Mouse (Mus musculus) heart, postnatal 10 days (tissue): Measurements from ENCODE around the gene Lipn. TPM values are rescaled to one million over a fixed set of nuclear protein-coding genes. Genes with fewer than 3 reads are reported as not detected.

Experiments
- DNase-seq, 2 experiments: peaks; one replicate each; pipeline ENCODE4 v3.0.0; 2021
- intact Hi-C: fragments of 180-260 bp; cut with DNase I; formaldehyde crosslinking; loops from one replicate; pipeline ENCODE4 v1.15.1; 2025
- total RNA-seq, 2 experiments: library from RNA; stranded (reverse); gene quantifications; 2 replicates each; pipeline ENCODE4 v1.2.3; 2021

The Lipn gene
- total RNA-seq = not detected

DNA sequence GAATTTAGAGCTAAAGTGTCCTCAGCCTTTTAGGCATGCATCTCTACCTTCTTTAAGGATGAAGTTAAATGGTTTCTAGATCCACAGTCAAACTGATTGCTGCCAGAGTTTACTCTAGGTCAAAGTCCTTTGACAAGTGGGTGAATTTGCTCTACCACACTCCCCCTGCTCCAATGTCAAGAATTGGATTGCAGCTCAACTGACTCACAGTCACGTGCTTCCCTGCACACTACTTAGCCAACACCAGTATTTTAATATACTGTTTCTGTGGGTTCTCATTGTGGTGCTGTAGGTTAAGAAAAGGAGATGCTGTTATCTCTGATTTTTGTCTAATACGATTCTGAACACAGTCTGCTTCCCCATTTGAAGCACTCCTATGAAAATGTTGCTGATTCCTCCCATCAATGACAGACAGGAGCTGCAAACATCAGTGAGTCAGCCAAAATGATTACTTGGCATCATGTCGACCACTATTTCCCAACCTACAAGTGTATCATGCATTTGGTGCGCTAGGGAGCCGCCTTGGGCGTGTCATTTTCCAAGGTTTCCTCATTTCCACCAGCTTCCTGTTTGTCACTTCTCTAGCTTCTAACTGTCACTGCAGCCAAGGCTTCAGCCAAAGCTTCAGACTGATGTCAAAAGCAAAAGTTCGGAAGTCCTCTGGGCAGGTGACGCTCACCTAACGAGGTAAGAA is at the start of gene Lipn:
Lipn (plus strand) TSS at position 580 of the 694 bp plus-strand sequence.
- DNase-seq = no peak
- intact Hi-C loops = no loop called here

GRCm38 (mm10) chr19:34021440-34022172 is 45.6 kb upstream of the Lipn start:
- intact Hi-C loops = loop anchor here (5.0 kb wide), 1 partner anchor 639 kb away; no protein-coding TSS in a partner anchor
- no peak for DNase-seq

- DNase-seq = peak in 1 of 2 experiments; percentile 8
- intact Hi-C loops = loop anchor here (5.0 kb wide), 1 partner anchor 640 kb away; no protein-coding TSS in a partner anchor
These were observed 44.4 kb upstream of the Lipn start for GRCm38 (mm10) chr19:34022759-34023158.

DNA sequence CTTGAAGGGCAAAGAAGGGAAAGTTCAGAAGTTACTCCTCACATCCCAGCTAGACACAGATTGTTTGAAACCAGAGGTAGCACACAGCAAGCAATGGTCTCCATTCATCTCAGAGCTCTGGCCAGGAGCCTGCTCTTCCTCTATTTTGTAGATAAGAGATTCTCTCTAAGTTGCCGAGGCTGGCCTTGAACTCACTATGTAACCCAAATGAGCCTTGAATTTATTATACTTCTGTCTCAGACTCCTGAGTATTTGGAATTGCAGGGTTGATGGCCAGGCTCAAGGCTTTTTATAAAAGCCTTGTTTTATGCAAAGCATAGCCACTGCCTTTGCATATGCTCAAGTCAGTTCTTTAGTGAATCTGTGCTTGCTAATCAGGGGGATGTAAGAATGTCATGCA is 27.4 kb upstream of the Lipn start:
- intact Hi-C loops = no loop called here
- no peak for DNase-seq

- DNase-seq = no peak
- intact Hi-C loops = no loop called here
These were observed 24.1 kb upstream of the Lipn start for GRCm38 (mm10) chr19:34043008-34043407.

DNA sequence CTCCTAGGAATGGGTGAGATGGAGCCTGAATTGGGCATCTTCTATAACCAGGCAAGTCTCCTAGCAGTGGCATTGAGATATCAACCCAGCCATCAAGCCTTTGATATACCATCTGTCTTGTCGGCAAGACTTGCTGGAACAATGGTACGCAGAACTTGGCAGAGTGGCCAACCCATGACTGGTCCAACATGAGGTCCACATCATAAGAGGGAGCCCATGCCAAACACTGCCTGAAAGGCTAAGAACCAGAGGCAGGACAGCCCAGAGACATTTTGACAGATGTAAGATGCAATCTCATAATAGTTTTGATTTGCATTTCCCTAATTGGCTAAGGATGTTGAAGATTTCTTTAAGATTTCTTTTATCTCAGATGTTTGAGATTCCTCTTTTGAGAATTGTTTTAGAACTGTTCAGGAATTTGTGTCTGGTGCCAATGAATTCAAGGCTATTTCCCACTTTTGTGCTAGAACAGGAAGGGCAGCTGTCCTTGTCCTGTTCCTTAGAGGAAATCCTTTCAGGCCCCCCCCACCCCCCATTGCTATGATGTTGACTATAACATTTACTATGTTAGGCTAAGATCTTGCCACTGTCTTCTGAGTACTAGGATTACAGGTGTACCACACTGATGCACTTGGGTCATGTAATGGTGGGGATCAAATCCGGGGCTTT is 17.7 kb upstream of the Lipn start:
- no peak for DNase-seq
- intact Hi-C loops = no loop called here

GRCm38 (mm10) chr19:34051502-34051901 is 15.7 kb upstream of the Lipn start:
- intact Hi-C loops = no loop called here
- no peak for DNase-seq

- intact Hi-C loops = no loop called here
These were observed 3.6 kb upstream of the Lipn start for GRCm38 (mm10) chr19:34063547-34063946.

GRCm38 (mm10) chr19:34064059-34064458 is 3.1 kb upstream of the Lipn start:
- intact Hi-C loops = no loop called here
- no peak for DNase-seq

More at GRCm38 (mm10) chr19:34063547-34063946, 3.6 kb upstream of the Lipn start:
- no peak for DNase-seq

- intact Hi-C loops = no loop called here
- no peak for DNase-seq
These were observed 7.1 kb downstream of the Lipn start for GRCm38 (mm10) chr19:34074239-34074638.

DNA sequence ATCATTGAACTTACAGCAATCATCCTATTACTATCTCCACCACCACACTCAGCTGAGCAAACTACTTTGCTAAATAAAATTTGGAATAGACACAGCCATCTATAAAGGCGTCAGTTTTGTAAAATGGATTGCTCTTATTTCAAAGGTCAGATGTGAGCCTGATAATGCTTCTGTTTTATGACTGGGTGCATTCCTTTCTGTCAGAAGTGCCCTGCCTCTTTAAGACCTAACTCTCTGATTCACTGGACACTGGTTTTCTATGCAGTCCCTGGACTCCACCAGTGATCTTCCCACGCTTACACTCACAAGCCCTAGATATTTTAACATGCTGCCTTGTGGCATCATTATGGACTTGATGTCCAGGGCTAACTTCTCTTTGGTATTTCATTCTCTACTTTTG is 11.0 kb downstream of the Lipn start:
- no peak for DNase-seq
- intact Hi-C loops = no loop called here

DNA sequence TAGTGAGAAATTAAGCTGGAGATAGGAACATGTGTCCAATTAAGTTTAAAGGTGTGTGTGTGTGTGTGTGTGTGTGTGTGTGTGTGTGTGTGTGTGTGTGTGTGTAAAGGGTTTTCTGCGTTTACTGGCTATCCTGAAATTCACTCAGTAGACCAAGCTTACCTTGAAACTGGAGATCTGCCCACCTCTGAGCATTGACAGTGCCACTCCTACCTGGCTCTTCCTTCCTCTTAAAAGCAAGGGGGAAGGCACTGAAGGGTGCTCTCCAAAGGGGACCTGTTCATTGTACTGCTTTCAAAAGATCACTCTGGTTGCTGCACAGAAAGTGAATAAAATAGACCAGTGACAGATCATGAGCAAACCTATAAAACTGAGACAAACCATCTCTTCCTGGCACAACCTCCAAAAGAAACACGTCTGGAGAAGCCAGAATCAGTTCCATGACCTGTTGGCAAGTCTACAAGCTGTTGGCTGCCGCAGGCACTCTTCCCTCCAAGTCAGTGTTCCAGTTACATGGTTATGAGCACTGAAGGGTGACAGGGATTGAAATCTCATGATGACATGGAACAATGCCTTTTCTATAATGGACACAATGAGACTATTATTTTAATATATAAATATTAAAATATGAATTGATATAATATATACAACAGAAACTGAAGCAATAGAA is 22.0 kb downstream of the Lipn start:
- intact Hi-C loops = no loop called here
- no peak for DNase-seq

- no peak for DNase-seq
- intact Hi-C loops = no loop called here
These were observed 28.2 kb downstream of the Lipn start for GRCm38 (mm10) chr19:34095381-34095780.

DNA sequence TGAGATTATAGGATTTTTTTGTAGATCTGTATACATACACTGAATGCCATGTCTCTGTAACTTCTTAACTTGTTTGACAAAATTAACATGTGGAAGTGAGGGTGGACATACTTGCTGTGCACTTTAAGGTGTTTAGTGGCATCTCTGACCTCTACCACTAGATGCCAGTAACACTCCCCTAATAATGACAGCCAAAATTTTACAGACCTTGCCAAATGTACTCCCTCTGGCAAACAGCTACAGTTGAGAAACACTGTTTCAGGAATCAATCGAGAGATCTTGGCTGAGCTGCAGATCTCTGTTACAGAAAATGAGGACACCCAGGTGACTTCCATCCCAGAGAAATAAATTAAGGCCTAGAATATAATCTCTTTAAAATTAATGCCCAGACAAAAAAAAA is 29.1 kb downstream of the Lipn start:
- intact Hi-C loops = no loop called here
- DNase-seq = no peak

DNA sequence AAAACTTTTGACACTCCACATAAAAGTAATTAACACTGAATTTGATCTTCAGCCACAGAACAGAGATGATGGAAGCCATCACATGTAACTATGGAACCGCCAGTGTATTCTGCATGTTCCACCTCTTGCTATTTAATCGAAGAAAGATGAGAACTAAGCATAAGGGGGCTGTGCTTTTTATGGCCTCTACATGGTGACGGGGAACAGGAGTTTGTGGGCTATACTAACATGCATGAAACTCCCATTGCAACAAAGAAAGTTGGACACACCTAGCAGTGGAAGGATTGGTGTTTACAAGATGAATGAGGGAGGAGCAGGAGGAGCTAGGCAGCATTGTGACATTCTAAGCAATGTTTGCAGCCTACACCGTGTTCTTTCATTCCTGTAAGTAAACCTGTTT is 33.5 kb downstream of the Lipn start, which contains the start of gene Lipm:
Lipm (plus strand) TSS at position 301 of the 400 bp plus-strand sequence.
- intact Hi-C loops = no loop called here
- no peak for DNase-seq

DNA sequence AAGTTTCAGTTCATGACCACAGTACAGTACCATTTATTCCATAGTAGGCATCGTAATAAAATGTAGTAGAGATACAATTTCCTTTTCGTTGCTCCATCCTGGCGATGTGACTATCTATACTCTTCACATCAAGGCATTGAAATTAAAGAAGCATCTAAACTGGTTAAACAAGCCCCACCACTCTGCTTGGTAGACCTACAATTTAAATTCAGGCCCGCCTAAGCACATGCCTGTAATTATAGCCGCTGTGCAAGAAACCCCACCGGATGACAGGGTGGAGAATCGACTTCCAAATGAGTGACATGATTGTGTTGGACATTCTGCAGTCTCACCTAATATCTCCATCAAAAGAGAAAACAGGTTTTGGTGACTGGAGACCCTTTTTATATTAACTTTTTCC is 34.7 kb downstream of the Lipn start:
- no peak for DNase-seq
- intact Hi-C loops = no loop called here

GRCm38 (mm10) chr19:34104841-34105240 is 37.7 kb downstream of the Lipn start:
- intact Hi-C loops = no loop called here

DNA sequence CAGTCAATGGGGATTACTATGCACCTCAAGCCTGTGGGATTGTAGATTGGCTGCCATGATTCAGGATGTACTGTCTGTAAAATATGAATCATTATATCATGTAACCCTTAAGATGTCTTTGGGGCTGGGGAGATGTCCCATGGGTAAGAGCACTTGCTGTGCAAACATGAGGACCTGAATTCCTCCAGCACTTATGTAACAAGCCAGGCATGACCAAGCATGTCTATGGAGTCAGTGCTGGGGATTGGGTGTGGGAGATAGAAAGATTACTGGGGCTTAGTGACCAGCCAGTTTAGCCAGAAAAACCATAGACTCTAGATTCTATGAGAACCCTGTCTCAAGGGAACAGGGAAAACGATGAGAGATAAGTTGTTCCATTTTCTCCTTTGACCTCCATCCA is 51.9 kb downstream of the Lipn start:
- intact Hi-C loops = no loop called here

More at GRCm38 (mm10) chr19:34104841-34105240, 37.7 kb downstream of the Lipn start:
- DNase-seq = no peak

GRCm38 (mm10) chr19:34119653-34120052 is 52.5 kb downstream of the Lipn start:
- intact Hi-C loops = no loop called here
- DNase-seq = no peak

More for the DNA sequence above, 51.9 kb downstream of the Lipn start:
- no peak for DNase-seq

DNA sequence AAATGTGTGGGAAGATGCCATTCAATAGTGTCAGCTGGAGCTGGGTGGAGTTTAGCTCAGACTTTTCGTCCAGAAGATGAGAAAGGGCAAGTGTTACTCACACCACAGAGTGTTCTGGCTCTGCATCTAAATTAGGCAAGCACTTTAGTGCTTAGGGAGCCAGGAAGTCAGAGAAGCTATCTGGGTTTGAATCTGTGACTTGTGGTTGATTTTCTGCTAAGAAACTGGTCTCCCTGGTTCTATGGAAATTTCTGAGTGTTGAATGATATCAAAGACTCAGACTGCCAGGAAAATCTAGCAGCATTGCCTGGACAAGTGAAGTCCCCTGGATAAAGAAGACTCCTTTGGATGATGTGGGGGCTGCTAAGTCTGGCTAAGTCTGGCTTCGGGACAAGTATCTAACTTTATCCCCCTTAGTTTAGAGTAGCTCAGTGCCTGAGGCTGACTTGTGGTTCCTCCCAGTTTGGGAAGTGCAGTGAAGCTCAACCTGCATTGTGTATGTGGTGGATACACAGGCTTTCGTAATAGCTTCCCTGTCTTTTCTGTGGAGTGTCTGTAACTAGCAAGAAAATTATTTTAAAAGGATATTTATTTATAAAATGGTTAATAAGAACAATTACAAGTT is 53.1 kb downstream of the Lipn start:
- intact Hi-C loops = no loop called here
- no peak for DNase-seq
